22 mouse cellular contexts compared by ENCODE assay signal in genomic region chr8:13187229-13187628, GRCm38 (mm10). TPM values are rescaled to one million over a fixed set of nuclear protein-coding genes. Genes with fewer than 3 reads are reported as not detected.
DNase-seq lines count a peak whose midpoint lies in the region; ATAC-seq and TF ChIP-seq lines count a peak whose summit lies in the region.
"Had no signal": no experiment of that assay in that cellular context is flagged by ENCODE, and none has a peak within 500 bp of the region (broad histone marks: within the 10 kb centered on the region; RNA-seq: fewer than 3 reads in every experiment).

No protein-coding gene starts in this region.

- no peak for ATAC-seq in midbrain, postnatal 0 days (ENCODE audit: low FRiP score)
- ATAC-seq in midbrain, embryonic 14.5 days (ENCODE audit: low FRiP score, low TSS enrichment) = no peak
- ATAC-seq in monocyte, adult 5-6 weeks (replicated peaks; ENCODE audit: insufficient number of reproducible peaks, low FRiP score, low TSS enrichment, poor library complexity, severe bottlenecking) = no peak
- ATAC-seq: activated CD4-positive, CD25-positive, alpha-beta regulatory T cell, adult 4 months; forebrain, embryonic 15.5 days had no signal

- DNase-seq in gastrocnemius, adult 18-20 months (ENCODE audit: low spot score) = peak; percentile 72
- DNase-seq in gastrocnemius, postnatal 4 days (ENCODE audit: low spot score in 2 of 2) = no peak
- DNase-seq in midbrain, postnatal 0 days (ENCODE audit: low spot score) = no peak
- no peak for DNase-seq in midbrain, embryonic 14.5 days
- DNase-seq in gastrocnemius, postnatal 25 days = peak; percentile 56
- DNase-seq in lung, postnatal 14 days = no peak
- DNase-seq in cerebellum, postnatal 25 days = no peak
- DNase-seq: cerebellum, adult 18-20 months; cerebellum, adult 9-11 months; cerebellum, postnatal 36 days; embryo, embryonic 11 days; heart, adult 11 months had no signal

- no peak overlapping the region for H3K4me2 ChIP-seq in midbrain, postnatal 0 days (ENCODE audit: low read depth, low read length, poor library complexity, severe bottlenecking)
- no peak overlapping the region for H3K4me2 ChIP-seq in midbrain, embryonic 14.5 days (ENCODE audit: low read length)
- H3K4me2 ChIP-seq: embryonic facial prominence, embryonic 13.5 days; forebrain, embryonic 12.5 days; forebrain, embryonic 15.5 days; heart, embryonic 11.5 days; hindbrain, embryonic 12.5 days; hindbrain, embryonic 15.5 days had no signal

- no peaks in the 10 kb centered on the region for H3K9me3 ChIP-seq in midbrain, postnatal 0 days (ENCODE audit: low read length)
- H3K9me3 ChIP-seq in midbrain, embryonic 14.5 days (ENCODE audit: control insufficient read depth, low read length) = no peaks in the 10 kb centered on the region
- H3K9me3 ChIP-seq: embryonic facial prominence, embryonic 10.5 days; embryonic facial prominence, embryonic 13.5 days; forebrain, embryonic 12.5 days; forebrain, embryonic 15.5 days; hindbrain, embryonic 12.5 days; hindbrain, embryonic 15.5 days had no signal

- H3K4me1 ChIP-seq in midbrain, postnatal 0 days (ENCODE audit: insufficient read depth, low read length) = no peaks in the 10 kb centered on the region
- H3K4me1 ChIP-seq in midbrain, embryonic 14.5 days (ENCODE audit: control insufficient read depth, insufficient read depth, low read length) = no peaks in the 10 kb centered on the region
- H3K4me1 ChIP-seq: embryonic facial prominence, embryonic 10.5 days; embryonic facial prominence, embryonic 13.5 days; forebrain, embryonic 12.5 days; forebrain, embryonic 15.5 days; hindbrain, embryonic 12.5 days; hindbrain, embryonic 15.5 days had no signal

- no peak overlapping the region for H3K4me3 ChIP-seq in midbrain, postnatal 0 days (ENCODE audit: low read depth, low read length)
- H3K4me3 ChIP-seq in midbrain, embryonic 14.5 days (replicated peaks; ENCODE audit: low read depth, low read length) = no peak overlapping the region
- H3K4me3 ChIP-seq: embryonic facial prominence, embryonic 10.5 days; embryonic facial prominence, embryonic 13.5 days; erythroblast, embryonic 14.5 days; forebrain, embryonic 12.5 days; forebrain, embryonic 15.5 days; hindbrain, embryonic 12.5 days; hindbrain, embryonic 15.5 days had no signal

- H3K36me3 ChIP-seq in midbrain, postnatal 0 days (ENCODE audit: insufficient read depth, low read length) = no peaks in the 10 kb centered on the region
- H3K36me3 ChIP-seq in midbrain, embryonic 14.5 days (ENCODE audit: control insufficient read depth, insufficient read depth, low read length) = peaks cover 10% of the 10 kb centered on the region; the same call in 1 of the 2 replicates
- H3K36me3 ChIP-seq: forebrain, embryonic 15.5 days; hindbrain, embryonic 15.5 days had no signal

- no peak overlapping the region for H3K27ac ChIP-seq in midbrain, postnatal 0 days (ENCODE audit: low read depth, low read length)
- no peak overlapping the region for H3K27ac ChIP-seq in midbrain, embryonic 14.5 days (replicated peaks; ENCODE audit: low read depth, low read length)
- H3K27ac ChIP-seq: embryonic facial prominence, embryonic 10.5 days; embryonic facial prominence, embryonic 13.5 days; forebrain, embryonic 12.5 days; forebrain, embryonic 15.5 days; hindbrain, embryonic 12.5 days; hindbrain, embryonic 15.5 days had no signal

- WGBS in midbrain, postnatal 0 days = 80% methylated on average over 9 of the region's 9 CpGs
- WGBS in midbrain, embryonic 14.5 days = 82% methylated on average over 9 of the region's 9 CpGs

- no peak for TF ChIP-seq CTCF in midbrain, postnatal 0 days (IDR thresholded peaks at IDR 0.05)

- 0 out of 2 replicates have a peak overlapping the region, but pooled peaks have one; percentile 19 for H3K9ac ChIP-seq in midbrain, postnatal 0 days (replicated peaks; ENCODE audit: low read length, poor library complexity, severe bottlenecking)
- H3K9ac ChIP-seq in midbrain, embryonic 14.5 days (replicated peaks; ENCODE audit: low read length) = no peak overlapping the region
- H3K9ac ChIP-seq: embryonic facial prominence, embryonic 13.5 days; forebrain, embryonic 12.5 days; forebrain, embryonic 15.5 days; hindbrain, embryonic 12.5 days; hindbrain, embryonic 15.5 days had no signal

- no peaks in the 10 kb centered on the region for H3K27me3 ChIP-seq in midbrain, postnatal 0 days (ENCODE audit: insufficient read depth, low read length)
- H3K27me3 ChIP-seq in midbrain, embryonic 14.5 days (ENCODE audit: control insufficient read depth, insufficient read depth, low read length) = no peaks in the 10 kb centered on the region
- H3K27me3 ChIP-seq: embryonic facial prominence, embryonic 13.5 days; forebrain, embryonic 12.5 days; forebrain, embryonic 15.5 days; hindbrain, embryonic 12.5 days; hindbrain, embryonic 15.5 days had no signal

RNA-seq across cellular contexts. Expression of gene Grtp1, which starts 13.2 kb away (rescaled TPM):
- total RNA-seq in gastrocnemius, adult 18-20 months (2021) = 10 to 100 TPM; 11.5 to 15.0 TPM
- 10 to 100 TPM in 1 of 2 experiments, 1 to 10 TPM in 1; 8.2 to 10.6 TPM for total RNA-seq in gastrocnemius, postnatal 4 days (2021)
- 7.9 and 10.1 TPM in 2 replicates for total RNA-seq in midbrain, postnatal 0 days (2014; rRNA removed)
- polyA plus RNA-seq in midbrain, postnatal 0 days (2015; fragmentation: Nextera tagmentation; extraction: Ambion mirVana) = 18.9 and 19.9 TPM in 2 replicates
- polyA plus RNA-seq in midbrain, embryonic 14.5 days (2014; fragmentation: Nextera tagmentation; extraction: Ambion mirVana) = 15.9 and 17.6 TPM in 2 replicates
- 10 to 100 TPM; 16.3 to 17.3 TPM for total RNA-seq in gastrocnemius, postnatal 25 days (2021)
- 0.57 to 0.85 TPM in 2 of 3 replicates, not detected in the other for total RNA-seq in monocyte, adult 5-6 weeks (2017)

RNA-seq across cellular contexts. Expression of gene Lamp1, which starts 28.3 kb away (rescaled TPM):
- total RNA-seq in gastrocnemius, adult 18-20 months (2021) = 100 to 1,000 TPM; 401 to 443 TPM
- total RNA-seq in gastrocnemius, postnatal 4 days (2021) = 100 to 1,000 TPM; 265 to 276 TPM
- total RNA-seq in midbrain, postnatal 0 days (2014; rRNA removed) = 273 and 322 TPM in 2 replicates
- polyA plus RNA-seq in midbrain, postnatal 0 days (2015; fragmentation: Nextera tagmentation; extraction: Ambion mirVana) = 358 and 371 TPM in 2 replicates
- polyA plus RNA-seq in midbrain, embryonic 14.5 days (2014; fragmentation: Nextera tagmentation; extraction: Ambion mirVana) = 252 and 292 TPM in 2 replicates
- 100 to 1,000 TPM; 294 to 322 TPM for total RNA-seq in gastrocnemius, postnatal 25 days (2021)
- total RNA-seq in monocyte, adult 5-6 weeks (2017) = 344 to 634 TPM (median 510 TPM) in 3 replicates

Comparison
In these comparisons a context has a peak if more than half of its experiments do, and no peak if none do; other contexts are left out.
1. DNase-seq: peak in gastrocnemius, adult 18-20 months (single experiment) and gastrocnemius, postnatal 25 days (single experiment); none in gastrocnemius, postnatal 4 days (0 of 2), midbrain, postnatal 0 days (single experiment), midbrain, embryonic 14.5 days (single experiment), lung, postnatal 14 days (single experiment) and cerebellum, postnatal 25 days (0 of 2).